Mouse (Mus musculus) B cell, adult 62 days (primary cell): Measurements from ENCODE around the gene Ctsc. TPM values are rescaled to one million over a fixed set of nuclear protein-coding genes. Genes with fewer than 3 reads are reported as not detected.

Source experiments
- total RNA-seq: library from RNA; stranded (reverse); gene quantifications from 4 replicates; pipeline ENCODE4 v1.2.4, GENCODE M21; 2023

The Ctsc gene
- 206 to 215 TPM (median 210 TPM) in 4 replicates for total RNA-seq

DNA sequence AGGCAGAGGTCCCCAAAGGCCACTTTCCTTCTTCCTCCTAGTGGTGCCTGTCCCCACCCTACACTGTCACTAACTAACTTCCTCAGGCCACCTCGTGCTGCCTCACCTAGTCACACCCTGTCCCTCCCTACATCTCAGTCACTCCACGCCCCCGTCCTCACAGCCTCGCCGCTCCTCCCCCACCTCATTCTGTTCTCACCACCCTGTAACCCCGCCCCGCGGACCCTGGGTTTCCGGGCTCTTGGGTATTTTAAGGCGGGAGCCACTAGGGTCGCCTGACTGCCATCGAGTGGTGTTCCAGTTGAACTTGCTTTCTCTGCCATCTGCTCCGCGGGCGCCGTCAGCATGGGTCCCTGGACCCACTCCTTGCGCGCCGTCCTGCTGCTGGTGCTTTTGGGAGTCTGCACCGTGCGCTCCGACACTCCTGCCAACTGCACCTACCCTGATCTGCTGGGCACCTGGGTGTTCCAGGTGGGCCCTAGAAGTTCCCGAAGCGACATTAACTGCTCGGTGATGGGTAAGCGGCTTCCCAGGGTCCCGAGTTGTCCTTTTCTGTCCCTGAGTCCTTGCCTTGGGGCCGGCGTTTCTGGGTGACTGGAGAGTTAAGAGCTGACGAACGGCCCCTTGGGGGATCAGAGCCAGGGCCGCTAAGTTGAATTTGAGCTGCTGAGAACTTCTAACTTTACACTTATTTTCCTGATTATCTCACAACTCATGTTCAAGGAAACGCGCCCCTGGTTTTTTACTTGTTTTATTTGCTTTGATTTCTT, at the start of gene Ctsc:
TSS of gene Ctsc (plus strand) at position 228 of the 770 bp plus-strand sequence.

Other genes with a start within 250 kb of the Ctsc start
- 0.42 TPM in 1 of 4 replicates, not detected in the others for gene Rab38, start 152.2 kb downstream of the Ctsc start, total RNA-seq